Mouse (Mus musculus) neutrophil, adult 59 days (primary cell): Measurements from ENCODE around the gene Uba52. TPM values are rescaled to one million over a fixed set of nuclear protein-coding genes. Genes with fewer than 3 reads are reported as not detected.

Source experiments
- total RNA-seq, 2 experiments: library from RNA; stranded (reverse); gene quantifications; 1 replicate in 1 of 2; 2 replicates in 1 of 2; pipeline ENCODE4 v1.2.4; 2023

Uba52 gene
- total RNA-seq, result 1,000 to 10,000 TPM; 1,079 to 1,154 TPM

DNA sequence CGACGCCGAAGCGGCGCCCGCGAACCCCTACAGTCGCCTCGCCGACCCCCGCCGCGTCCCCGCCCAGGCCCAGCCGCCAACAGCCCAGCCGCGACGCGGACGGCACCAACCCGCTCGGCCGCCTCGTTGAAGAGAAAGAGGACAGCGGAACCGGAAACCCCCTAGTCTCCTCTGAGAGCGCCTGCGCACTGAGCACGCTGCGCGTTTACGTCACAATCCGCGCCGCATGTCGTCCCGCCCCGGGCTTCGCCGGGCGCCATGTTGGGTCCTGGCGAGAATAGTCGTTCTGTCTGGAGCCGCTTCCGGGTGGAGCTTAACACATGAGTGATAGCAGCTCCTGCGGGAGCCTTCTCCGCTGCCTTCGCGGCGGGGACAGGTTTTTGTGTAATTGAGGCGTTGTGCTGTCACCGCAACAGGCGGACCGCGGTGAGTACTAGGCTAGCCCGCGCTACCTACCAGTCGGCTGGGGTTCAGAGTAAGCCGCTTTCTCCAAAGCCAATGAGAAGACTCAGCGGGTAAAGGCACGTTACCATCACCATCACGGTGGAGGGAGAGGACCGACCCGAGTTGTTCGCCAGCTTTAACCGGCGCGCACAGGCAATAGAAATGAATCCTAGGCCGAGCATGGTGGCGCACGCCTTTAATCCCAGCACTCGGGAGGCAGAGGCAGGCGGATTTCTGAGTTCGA is at the start of gene Uba52:
Gene Uba52 (minus strand): TSS at position 574 of the 688 bp plus-strand sequence.

GRCm38 (mm10) chr8:70539077-70539813 is 28.6 kb upstream of the Uba52 start, which contains the start of gene Ell:
Ell (plus strand) TSS chr8:70539457.

GRCm38 (mm10) chr8:70527512-70528181 is 17.0 kb upstream of the Uba52 start, which contains the start of the genes Fkbp8 and Kxd1:
Fkbp8 (plus strand) TSS chr8:70527724.
Kxd1 (minus strand) TSS chr8:70527956.

GRCm38 (mm10) chr8:70506328-70507026 is 4.1 kb downstream of the Uba52 start, which contains the start of gene Rex1bd:
Rex1bd (minus strand) TSS chr8:70506752.

GRCm38 (mm10) chr8:70492664-70493640 is 17.6 kb downstream of the Uba52 start, which contains the start of gene Crlf1:
Crlf1 (plus strand) TSS chr8:70493158.

GRCm38 (mm10) chr8:70486941-70487520 is 23.6 kb downstream of the Uba52 start, which contains the start of gene Tmem59l:
Tmem59l (minus strand) TSS chr8:70487358.

GRCm38 (mm10) chr8:70476333-70477268 is 34.0 kb downstream of the Uba52 start, which contains the start of gene Klhl26:
Klhl26 (minus strand) TSS chr8:70476968.

Other genes with a start within 250 kb of the Uba52 start
- gene Homer3, start 228.0 kb downstream of the Uba52 start, total RNA-seq, result 1 to 10 TPM; 8.3 to 9.6 TPM
- 10 to 100 TPM; 32.1 to 32.3 TPM for gene Ddx49, start 208.3 kb downstream of the Uba52 start, total RNA-seq
- gene Cope, start 208.3 kb downstream of the Uba52 start, total RNA-seq, result 100 to 1,000 TPM; 104 to 110 TPM
- not detected for gene Cers1, start 195.0 kb downstream of the Uba52 start, total RNA-seq
- gene Gdf1, start 181.0 kb downstream of the Uba52 start, total RNA-seq, result not detected
- gene Upf1, start 157.5 kb downstream of the Uba52 start, total RNA-seq, result 10 to 100 TPM; 49.1 to 49.4 TPM
- under 1 TPM; 0.24 to 0.78 TPM for gene Comp, start 137.2 kb downstream of the Uba52 start, total RNA-seq
- gene Crtc1, start 71.2 kb downstream of the Uba52 start, total RNA-seq, result 1 to 10 TPM; 4.6 to 6.1 TPM
- gene Klhl26, start 33.8 kb downstream of the Uba52 start, total RNA-seq, result 1 to 10 TPM; 2.8 to 3.1 TPM
- not detected for gene Tmem59l, start 23.4 kb downstream of the Uba52 start, total RNA-seq
- gene Crlf1, start 17.6 kb downstream of the Uba52 start, total RNA-seq, result not detected
- gene Rex1bd, start 4.0 kb downstream of the Uba52 start, total RNA-seq, result 10 to 100 TPM; 34.2 to 41.7 TPM
- 100 to 1,000 TPM; 180 to 195 TPM for gene Fkbp8, start 16.9 kb upstream of the Uba52 start, total RNA-seq
- 10 to 100 TPM; 35.5 to 41.3 TPM for gene Kxd1, start 17.2 kb upstream of the Uba52 start, total RNA-seq
- 10 to 100 TPM; 45.8 to 47.5 TPM for gene Ell, start 28.7 kb upstream of the Uba52 start, total RNA-seq
- 10 to 100 TPM; 36.3 to 37.9 TPM for gene Isyna1, start 83.6 kb upstream of the Uba52 start, total RNA-seq
- gene Ssbp4, start 98.1 kb upstream of the Uba52 start, total RNA-seq, result 10 to 100 TPM; 56.0 to 61.5 TPM
- 10 to 100 TPM; 80.6 to 91.2 TPM for gene Lrrc25, start 105.4 kb upstream of the Uba52 start, total RNA-seq
- gene Gdf15, start 121.7 kb upstream of the Uba52 start, total RNA-seq, result under 1 TPM; 0.46 to 0.67 TPM
- gene Pgpep1, start 149.6 kb upstream of the Uba52 start, total RNA-seq, result 1 to 10 TPM; 2.9 to 3.7 TPM
- 10 to 100 TPM; 45.3 to 47.9 TPM for gene Lsm4, start 162.4 kb upstream of the Uba52 start, total RNA-seq
- gene Jund, start 188.1 kb upstream of the Uba52 start, total RNA-seq, result 100 to 1,000 TPM; 528 to 702 TPM
- 1 to 10 TPM; 3.2 to 5.3 TPM for gene Iqcn, start 192.7 kb upstream of the Uba52 start, total RNA-seq
- gene Gm3336, start 207.7 kb upstream of the Uba52 start, total RNA-seq, result under 1 TPM in 1 of 2 experiments, not detected in 1; 0.33 TPM
- under 1 TPM; 0.62 to 0.80 TPM for gene Pde4c, start 212.9 kb upstream of the Uba52 start, total RNA-seq
- 1 to 10 TPM; 2.4 to 4.8 TPM for gene Rab3a, start 243.9 kb upstream of the Uba52 start, total RNA-seq